Mouse (Mus musculus): ENCODE measurements around the gene Gm10696.
"Not testable (repeated sequence)": the region's sequence is repeated elsewhere in the genome, so short reads cannot be mapped to it uniquely, and the experiment has no call there.

The Gm10696 gene

GRCm38 (mm10) chr3:94178093-94178492 is at the start of gene Gm10696:
Gene Gm10696 (minus strand): TSS chr3:94178193.
- not testable (repeated sequence) for DNase-seq (ENCODE audit: low spot score)

DNA sequence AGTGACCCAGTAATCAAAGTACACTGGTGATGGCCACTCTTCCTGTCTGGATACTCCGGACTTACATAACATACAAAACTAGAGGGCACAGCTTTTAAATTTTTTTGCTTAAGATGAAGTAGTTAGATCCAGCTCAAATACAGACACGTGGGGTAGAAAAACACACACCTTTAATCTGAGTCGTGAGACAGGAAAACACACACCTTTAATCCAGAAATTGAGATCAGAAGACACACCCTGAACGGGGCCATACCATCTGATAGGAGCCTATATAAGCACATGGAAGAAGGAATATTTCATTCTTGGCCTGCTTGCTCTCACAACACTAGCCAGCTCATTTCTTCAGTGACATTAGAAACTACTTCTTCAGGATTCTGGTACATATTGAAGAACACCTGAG is 18.4 kb upstream of the Gm10696 start, which contains the start of gene Gm5286:
TSS of gene Gm5286 (plus strand) at position 301 of the 400 bp plus-strand sequence.
- DNase-seq (ENCODE audit: low spot score): not testable (repeated sequence)

DNA sequence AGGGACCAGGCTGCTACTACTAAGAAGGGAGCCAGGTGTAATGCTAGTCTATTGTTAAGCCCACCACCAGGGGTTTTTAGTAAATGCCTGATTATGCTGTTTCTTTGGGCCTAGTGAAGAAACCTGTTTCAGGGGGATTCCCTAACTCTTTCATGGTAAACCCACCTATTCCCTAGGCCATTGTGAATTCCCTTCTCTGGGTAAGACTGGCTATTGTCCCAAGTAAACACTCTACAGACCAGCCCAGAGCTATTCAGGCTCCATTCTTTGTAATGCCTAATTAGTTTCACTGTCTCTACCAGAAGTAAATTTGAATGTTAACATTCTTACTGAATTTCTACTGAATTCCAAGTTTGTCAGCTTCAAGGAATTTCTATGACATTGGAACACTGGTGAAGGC is 10.6 kb downstream of the Gm10696 start:
- DNase-seq (ENCODE audit: low spot score): not testable (repeated sequence)

Measured in ovary, postnatal 10 days (tissue).